Mouse (Mus musculus) intestine, embryonic 15.5 days (tissue): ENCODE data around the gene Prkar1a. TPM values are rescaled to one million over a fixed set of nuclear protein-coding genes. Genes with fewer than 3 reads are reported as not detected.

Experiments used
- ATAC-seq: fragments of 200-750 bp; cut with Nextera tagmentation; 2 replicates; pipeline ENCODE4 v1.8.0; 2017; ENCODE audit warnings: moderate TSS enrichment, moderate library complexity
- H3K27ac ChIP-seq: fragments of 300-500 bp; sonication (generic); 2 replicates; pipeline ENCODE4 v1.5.1; 2015; ENCODE audit warnings: mild to moderate bottlenecking, inconsistent platforms
- H3K27me3 ChIP-seq: fragments of 300-500 bp; sonication (generic); replicated peaks from 2 replicates; pipeline ENCODE4 v1.6.1; 2015; ENCODE audit warnings: inconsistent platforms
- H3K36me3 ChIP-seq: fragments of 300-500 bp; sonication (generic); 2 replicates; pipeline ENCODE4 v1.6.1; 2015; ENCODE audit warnings: inconsistent platforms
- H3K4me1 ChIP-seq: fragments of 300-500 bp; sonication (generic); replicated peaks from 2 replicates; pipeline ENCODE4 v1.6.1; 2015; ENCODE audit warnings: inconsistent platforms
- H3K4me2 ChIP-seq: fragments of 300-500 bp; sonication (generic); replicated peaks from 2 replicates; pipeline ENCODE4 v1.6.1; 2015; ENCODE audit warnings: mild to moderate bottlenecking, inconsistent platforms
- H3K4me3 ChIP-seq: fragments of 300-500 bp; sonication (generic); replicated peaks from 2 replicates; pipeline ENCODE4 v1.5.1; 2015; ENCODE audit warnings: inconsistent platforms
- H3K9ac ChIP-seq: fragments of 300-500 bp; sonication (generic); 2 replicates; pipeline ENCODE4 v1.6.1; 2015; ENCODE audit warnings: inconsistent platforms
- H3K9me3 ChIP-seq: fragments of 300-500 bp; sonication (generic); 2 replicates; pipeline ENCODE4 v1.6.1; 2016; ENCODE audit warnings: inconsistent platforms
- WGBS: fragments of 180-500 bp; shearing (Covaris S2); methylation state at CpG from one replicate; pipeline ENCODE4 v1.1.7; 2015; 5-methylcytosine and 5-hydroxymethylcytosine counted together
- polyA plus RNA-seq: library from polyadenylated mRNA; unstranded; fragments of >200 nt; fragmentation: Nextera tagmentation; extraction: Ambion mirVana; gene quantifications from 2 replicates; pipeline ENCODE4 v1.2.1, GENCODE M21; 2015

Prkar1a gene
- polyA plus RNA-seq, 1 experiment from 2014 or later, result 286 TPM

GRCm38 (mm10) chr11:109717966-109718895 lies 69.0 kb downstream of the Prkar1a start:
- Histone ChIP-seq H3K9me3 (no peaks in the 10 kb centered on the region), H3K27me3 (no peaks in the 10 kb centered on the region), H3K36me3 (no peaks in the 10 kb centered on the region), H3K4me1 (peaks cover 25% of the 10 kb centered on the region), H3K27ac (no peak overlapping the region), H3K9ac (no peak overlapping the region), H3K4me2 (no peak overlapping the region), H3K4me3 (no peak overlapping the region)
- ATAC-seq, result no peak
- WGBS, result 88% methylated on average over 15 of the region's 15 CpGs

Other genes starting within 250 kb of the Prkar1a start
- not detected in 2 replicates for gene 9930022D16Rik, start 235.5 kb upstream of the Prkar1a start, polyA plus RNA-seq
- 38.4 and 38.9 TPM in 2 replicates for gene Amz2, start 223.5 kb upstream of the Prkar1a start, polyA plus RNA-seq
- gene Arsg, start 176.0 kb upstream of the Prkar1a start, polyA plus RNA-seq, result 3.3 and 3.6 TPM in 2 replicates
- 15.4 and 16.6 TPM in 2 replicates for gene Slc16a6, start 175.8 kb upstream of the Prkar1a start, polyA plus RNA-seq
- 27.4 and 30.4 TPM in 2 replicates for gene Wipi1, start 37.4 kb upstream of the Prkar1a start, polyA plus RNA-seq
- 2.2 and 2.3 TPM in 2 replicates for gene Fam20a, start 72.9 kb downstream of the Prkar1a start, polyA plus RNA-seq
- not detected in 2 replicates for gene 1700012B07Rik, start 178.6 kb downstream of the Prkar1a start, polyA plus RNA-seq